Mouse (Mus musculus) ES-Bruce4 (cell line): Measurements from ENCODE around the gene Gnat1.

Experiments used
- CTCF ChIP-seq: IDR thresholded peaks from one replicate; pipeline ENCODE4 v1.8.1; 2011; ENCODE audit warnings: low read depth, low read length
- EP300 ChIP-seq: IDR thresholded peaks from 2 replicates; pipeline ENCODE4 v1.6.1; 2011; ENCODE audit warnings: low read depth, low read length; ENCODE audit not compliant: insufficient read depth
- POLR2A ChIP-seq: IDR thresholded peaks from one replicate; pipeline ENCODE4 v1.8.1; 2011; ENCODE audit warnings: low read length; ENCODE audit not compliant: insufficient read depth

GRCm38 (mm10) chr9:107659961-107660360, 19.6 kb downstream of the Gnat1 start:
- TF ChIP-seq CTCF (no peak), POLR2A (no peak), EP300 (no peak)
